Mouse (Mus musculus) CD4-positive, CD25-positive, alpha-beta regulatory T cell, adult 2 months (primary cell): ENCODE measurements around the gene Pacs2.

Source experiments
- DNase-seq: peaks from one replicate; pipeline ENCODE4 v3.0.0-alpha.2; 2012; ENCODE audit warnings: low read depth, low spot score

Gene Pacs2

GRCm38 (mm10) chr12:113042543-113042942 lies 28.2 kb downstream of the Pacs2 start:
- DNase-seq = no peak

DNA sequence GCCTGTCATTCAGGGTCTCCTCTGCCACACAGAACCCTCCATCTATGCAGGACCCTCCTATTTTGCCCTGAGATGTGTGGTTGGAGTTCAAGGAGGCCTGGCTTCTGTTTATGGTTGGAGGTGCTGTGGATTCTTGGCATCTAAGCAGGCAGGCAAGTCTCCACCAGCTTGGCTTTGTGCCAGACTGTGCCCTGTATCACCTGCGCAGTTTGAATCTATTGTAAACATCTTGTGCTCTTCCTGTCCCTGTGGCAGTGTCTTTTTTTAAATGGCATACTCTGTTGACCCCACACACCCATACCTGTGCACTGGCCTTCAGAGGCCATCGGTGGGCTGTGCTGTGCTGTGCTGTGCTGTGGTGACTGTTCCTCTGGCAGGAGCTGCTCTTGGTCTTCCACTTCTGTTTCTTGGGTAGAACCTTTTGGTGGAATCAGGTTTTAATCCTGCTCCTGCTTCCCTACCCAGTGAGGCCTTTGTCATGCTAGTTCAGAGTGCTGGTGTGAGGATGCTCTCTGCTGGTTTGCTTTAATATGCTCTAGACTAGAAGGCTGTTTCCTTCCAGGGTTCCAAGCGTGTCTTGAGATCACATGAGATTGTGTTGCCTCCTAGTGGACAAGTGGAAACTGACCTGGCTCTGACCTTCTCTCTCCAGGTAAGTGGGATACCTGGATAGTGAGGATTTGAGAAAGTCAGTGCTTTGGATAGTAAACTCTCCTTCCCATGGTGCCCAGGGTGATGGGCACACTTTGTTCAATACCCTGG lies 30.8 kb downstream of the Pacs2 start:
- peak; percentile 50 for DNase-seq

DNA sequence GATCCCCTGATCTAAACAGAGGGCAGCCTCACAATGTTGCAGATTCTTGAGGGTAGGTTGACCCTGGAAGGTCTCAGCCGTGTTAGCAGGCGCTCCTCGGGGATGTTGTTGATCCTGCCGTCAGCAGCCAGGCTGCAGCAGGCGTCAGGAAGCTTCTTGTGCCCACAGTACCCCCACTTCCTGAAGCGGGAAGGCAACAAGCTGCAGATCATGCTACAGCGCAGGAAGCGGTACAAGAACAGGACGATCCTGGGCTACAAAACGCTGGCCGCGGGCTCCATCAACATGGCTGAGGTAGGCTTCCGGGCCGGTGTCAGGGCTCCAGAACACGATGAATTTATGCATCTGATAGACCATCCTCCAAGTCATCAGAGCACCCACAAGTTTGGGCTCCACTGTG lies 32.6 kb downstream of the Pacs2 start:
- DNase-seq = peak; percentile 58

GRCm38 (mm10) chr12:113048103-113048502 lies 33.8 kb downstream of the Pacs2 start:
- DNase-seq = no peak

DNA sequence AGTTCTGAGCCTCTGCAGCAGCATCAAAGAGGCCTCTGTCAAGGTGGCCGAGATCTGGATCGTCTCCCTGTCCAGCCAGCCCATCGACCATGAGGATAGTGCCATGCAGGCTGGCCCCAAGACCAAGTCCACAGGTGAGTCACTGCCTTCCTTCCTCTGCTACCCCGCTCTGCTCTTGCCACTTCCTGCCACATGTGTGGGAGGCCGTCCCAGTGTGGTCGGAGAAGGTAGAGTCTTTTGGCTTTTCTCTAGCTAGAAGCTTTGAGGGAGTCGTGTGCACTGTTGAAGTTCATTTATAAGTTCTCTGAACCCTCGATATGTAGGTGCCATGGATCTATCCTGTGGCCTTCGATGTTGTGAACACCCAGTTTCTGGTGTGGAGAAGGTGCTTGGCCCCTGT lies 35.5 kb downstream of the Pacs2 start:
- peak; percentile 69 for DNase-seq

DNA sequence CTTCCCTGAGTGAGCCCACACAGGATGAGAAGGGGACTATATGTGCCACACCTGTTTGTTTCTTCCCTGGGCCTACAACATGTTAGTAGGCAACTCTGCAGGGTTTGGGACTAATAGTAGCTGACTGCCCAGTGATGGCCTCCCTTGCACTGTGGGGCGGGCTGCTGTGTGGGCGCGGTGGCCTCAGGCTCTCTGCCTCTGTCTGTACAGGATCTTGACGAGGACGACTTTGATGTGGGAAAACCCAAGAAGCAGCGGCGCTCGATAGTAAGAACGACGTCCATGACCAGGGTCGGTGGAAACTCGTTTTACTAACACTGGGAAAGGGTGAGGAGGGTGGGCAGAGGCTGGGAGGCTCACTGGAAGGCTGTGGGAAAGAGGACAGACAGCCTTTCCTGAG lies 36.4 kb downstream of the Pacs2 start:
- peak; percentile 70 for DNase-seq

DNA sequence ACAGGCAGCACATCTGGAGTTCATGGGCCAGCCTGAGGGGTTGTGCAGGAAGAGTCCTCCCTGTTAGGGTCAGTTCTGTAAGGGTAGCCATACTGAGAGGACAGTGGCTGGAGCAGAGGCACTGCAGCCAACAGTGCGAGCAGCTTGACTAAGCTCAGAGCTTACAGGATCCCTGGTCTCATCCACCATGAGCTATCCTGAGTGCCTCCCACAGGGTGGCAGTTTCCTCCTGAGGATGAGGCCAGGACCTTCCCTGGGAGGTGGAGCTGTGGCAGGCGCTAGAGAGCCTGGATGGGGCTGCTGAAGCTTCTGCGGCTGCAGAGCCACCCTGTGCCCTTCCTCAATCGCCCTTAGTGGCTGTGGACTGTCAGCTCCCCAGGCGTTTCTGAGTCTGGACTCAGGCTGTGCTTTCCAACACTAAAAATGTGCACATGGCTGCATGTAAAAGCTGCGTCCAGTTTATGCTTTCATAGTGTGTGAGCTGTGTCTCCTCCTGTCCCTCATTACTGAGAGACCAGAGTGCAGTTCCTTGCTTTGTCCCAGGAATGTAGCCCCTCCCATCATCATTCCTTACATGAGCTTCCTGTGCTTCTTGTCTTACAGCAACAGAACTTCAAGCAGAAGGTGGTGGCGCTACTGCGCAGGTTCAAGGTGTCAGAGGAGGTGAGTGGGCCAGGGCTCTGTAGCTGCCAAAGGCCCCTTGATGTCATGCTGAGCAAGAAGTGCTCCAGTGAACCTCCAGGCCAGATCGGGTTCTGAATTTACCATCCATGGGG lies 37.5 kb downstream of the Pacs2 start:
- no peak for DNase-seq

DNA sequence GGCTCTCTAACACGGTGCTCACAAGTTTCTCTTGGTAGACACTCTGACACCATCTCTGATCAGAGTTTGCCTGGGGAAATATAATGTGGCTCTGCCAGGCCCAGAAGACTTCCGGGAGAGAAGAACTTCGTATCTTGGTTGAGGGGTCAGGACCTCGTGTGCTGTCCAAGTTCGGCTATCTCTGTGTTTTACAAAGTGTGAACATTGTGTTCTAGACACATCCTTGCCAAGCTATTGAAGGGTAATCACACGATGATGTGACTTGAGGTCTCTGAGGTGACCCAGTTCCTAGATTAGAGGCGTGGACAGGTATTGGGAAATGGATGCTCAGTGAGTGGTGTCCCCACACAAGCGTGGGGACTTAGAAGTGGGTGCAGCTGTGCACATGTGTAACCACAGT lies 41.8 kb downstream of the Pacs2 start:
- no peak for DNase-seq

GRCm38 (mm10) chr12:113060178-113060577 lies 45.9 kb downstream of the Pacs2 start:
- no peak for DNase-seq

GRCm38 (mm10) chr12:113061606-113062005 lies 47.3 kb downstream of the Pacs2 start:
- no peak for DNase-seq

GRCm38 (mm10) chr12:113062201-113062600 lies 47.9 kb downstream of the Pacs2 start:
- no peak for DNase-seq

DNA sequence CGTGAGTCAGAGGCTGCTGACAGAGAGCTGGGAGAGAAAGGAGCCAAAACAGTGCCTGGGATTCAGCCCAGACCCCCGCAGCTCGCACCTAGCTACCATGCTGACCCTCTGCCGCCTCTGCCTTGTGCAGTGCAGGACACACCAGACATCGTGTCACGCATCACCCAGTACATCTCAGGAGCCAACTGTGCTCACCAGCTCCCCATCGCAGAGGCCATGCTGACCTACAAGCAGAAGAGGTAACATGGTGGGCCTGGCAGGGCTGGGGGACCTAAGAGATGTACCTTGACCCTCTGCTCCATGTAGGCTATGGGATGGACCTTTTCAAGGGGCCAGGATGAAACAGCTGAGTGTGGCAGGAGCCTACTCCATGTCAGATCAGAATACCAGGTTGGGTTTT lies 49.4 kb downstream of the Pacs2 start:
- DNase-seq = no peak

DNA sequence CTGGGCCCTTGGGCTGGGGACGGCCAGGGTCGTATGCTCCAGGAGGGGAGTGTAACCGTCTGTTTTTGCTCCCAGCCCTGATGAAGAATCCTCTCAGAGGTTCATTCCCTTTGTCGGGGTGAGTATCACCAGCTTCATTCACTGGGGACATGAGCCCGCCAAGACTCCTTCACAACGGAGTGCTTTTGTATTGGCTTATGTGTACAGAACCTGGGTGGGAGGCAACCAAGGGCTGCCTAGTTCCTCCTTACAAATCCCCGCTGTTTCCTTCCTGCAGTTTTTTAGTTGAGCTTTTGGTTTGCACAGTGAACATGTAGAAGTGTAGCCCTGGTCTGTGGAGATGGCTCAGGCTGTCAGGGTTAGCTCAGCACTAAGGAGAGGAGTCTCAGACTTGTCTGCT lies 53.7 kb downstream of the Pacs2 start:
- no peak for DNase-seq

DNA sequence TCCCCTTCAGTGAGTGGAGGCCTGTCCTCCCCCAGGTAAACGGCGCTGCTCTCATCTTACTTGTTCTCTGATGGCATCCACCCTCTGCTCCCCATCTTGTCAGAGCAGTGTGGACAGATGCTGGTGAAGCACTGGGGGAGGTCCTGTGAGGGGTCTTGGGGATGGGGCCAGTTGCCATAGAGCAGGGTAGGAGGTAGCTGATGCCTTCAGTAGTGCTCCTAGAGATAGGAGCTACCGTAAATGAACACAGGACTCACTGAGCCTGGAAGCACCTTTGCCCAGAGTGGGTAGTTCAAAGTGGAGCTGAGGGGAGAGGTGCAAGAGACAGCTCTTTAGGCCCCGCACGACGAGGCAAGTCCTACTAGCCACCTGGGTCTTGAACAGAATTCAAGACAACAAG lies 55.1 kb downstream of the Pacs2 start:
- DNase-seq = no peak

DNA sequence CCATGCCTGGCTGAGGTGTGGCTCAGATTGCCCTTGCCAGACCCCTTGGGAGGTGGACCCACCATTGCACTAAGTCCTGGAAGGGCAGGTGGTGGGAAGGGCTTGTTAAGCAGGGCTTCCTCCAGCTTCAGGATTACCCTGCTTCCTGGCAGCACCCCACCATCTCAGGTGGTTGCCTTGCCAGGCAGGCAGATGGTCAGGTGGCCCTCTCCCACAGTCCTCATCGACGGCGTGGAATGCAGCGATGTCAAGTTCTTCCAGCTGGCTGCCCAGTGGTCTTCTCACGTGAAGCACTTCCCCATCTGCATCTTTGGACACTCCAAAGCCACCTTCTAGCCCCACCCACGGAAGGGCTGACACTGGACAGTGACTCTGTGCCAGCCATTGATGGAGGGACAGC lies 57.0 kb downstream of the Pacs2 start:
- no peak for DNase-seq

- no peak for DNase-seq
Measured at GRCm38 (mm10) chr12:113071827-113072226, 57.5 kb downstream of the Pacs2 start.

- peak; percentile 73 for DNase-seq
Measured at GRCm38 (mm10) chr12:113073420-113074328, 59.4 kb downstream of the Pacs2 start.

DNA sequence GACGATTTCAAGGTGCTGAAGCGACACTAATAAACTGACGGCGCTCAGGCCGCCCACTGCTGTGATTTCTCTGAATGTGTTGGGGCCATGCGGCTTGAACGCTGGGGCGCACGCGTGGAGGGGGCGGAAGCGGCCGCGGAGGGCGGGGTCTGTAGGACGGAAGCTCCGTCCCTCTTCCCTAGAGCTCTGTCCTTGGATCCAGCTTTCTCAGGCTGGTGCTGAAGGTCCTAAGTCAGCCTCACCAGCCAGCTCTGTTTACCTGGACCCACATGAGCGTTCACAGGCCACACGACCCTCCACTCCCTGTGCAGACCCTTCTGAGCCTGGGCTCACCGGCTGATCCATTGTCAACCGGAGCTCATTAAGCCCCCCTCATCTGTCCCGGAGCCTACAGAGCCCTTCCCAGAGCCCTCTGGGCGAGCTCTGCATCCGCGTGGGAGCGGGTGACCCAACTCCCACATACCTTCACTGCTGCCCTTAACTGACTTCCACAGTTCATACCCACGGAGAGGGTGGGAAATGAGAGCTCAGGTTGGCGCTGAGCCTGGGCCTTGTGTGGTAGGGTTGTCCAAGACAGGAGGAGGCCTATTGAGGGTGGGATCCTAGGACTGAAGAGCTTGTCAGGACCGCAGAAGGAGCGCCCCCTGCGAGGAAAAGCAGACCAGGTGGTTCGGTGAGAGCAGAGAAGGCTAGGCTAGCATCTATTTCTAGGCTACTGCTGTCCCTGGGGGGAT lies 60.2 kb downstream of the Pacs2 start, which contains the start of gene Tex22:
Gene Tex22, plus strand, starts transcription at position 174 of the 734 bp plus-strand sequence.
- DNase-seq = peak; percentile 86

DNA sequence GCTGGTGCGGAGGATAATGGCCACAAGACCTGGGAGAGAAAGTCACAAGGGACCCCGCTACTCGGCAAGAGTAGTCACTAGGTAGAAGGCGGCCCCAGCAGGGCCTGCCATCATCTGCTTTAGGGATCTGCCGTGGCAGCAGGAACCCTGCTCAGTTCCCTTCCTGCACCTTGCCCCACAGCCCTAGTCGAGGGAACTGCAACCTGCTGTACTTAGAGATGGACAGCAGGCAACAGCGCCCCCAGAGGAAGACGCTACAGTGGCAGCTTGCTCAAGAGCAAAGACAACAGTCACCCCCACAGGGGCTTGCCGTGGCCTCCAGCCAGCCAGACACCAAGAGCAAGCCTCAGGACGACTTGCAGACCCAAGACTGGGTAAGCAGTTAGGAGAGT lies 60.8 kb downstream of the Pacs2 start:
- peak; percentile 95 for DNase-seq

DNA sequence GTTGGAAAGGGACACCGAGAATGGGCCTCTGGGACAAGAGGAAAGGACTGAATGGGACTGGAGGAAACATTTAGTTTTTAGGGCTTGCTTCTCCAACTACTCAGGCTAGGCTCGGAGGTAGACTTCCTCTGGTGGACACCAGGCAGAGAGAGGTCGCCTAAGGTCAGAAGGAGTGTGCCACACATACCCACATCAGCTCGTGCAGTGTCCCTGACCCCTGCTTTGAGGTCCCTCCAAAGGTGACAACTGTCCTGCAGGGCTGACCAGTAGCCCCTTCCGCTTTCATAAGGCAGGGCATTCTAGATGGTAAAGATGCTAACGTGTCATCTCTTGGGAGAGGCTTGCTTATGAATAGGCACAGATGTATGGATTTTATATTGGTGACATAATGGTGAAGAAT lies 61.2 kb downstream of the Pacs2 start:
- no peak for DNase-seq

DNA sequence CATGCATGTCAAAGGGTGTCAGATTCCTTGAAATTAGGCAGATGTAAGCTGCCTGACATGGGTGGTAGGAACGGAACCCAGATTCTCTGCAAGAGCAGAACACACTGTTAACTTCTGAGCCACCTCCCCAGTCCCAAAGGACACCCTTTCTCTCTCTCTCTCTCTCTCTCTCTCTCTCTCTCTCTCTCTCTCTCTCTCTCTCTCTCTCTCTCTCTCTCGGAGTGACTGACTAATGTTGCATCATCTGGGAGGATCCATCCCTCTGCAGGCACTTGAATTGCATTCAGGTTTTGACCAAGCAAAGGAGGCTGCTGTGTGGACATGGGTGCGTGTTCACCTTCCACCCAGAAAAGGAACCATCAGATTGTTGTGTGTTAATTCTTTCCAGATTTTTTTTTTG lies 73.0 kb downstream of the Pacs2 start:
- no peak for DNase-seq
